Mouse (Mus musculus) kidney, postnatal 0 days (tissue): ENCODE results near the gene Fgf6. TPM values are rescaled to one million over a fixed set of nuclear protein-coding genes. Genes with fewer than 3 reads are reported as not detected.

Source experiments
- ATAC-seq: fragments of 200-750 bp; cut with Nextera tagmentation; replicated peaks from 2 replicates; pipeline ENCODE4 v1.8.0; 2017; ENCODE audit warnings: low read depth, moderate number of reproducible peaks, moderate TSS enrichment, moderate library complexity; ENCODE audit not compliant: low FRiP score
- DNase-seq: peaks from one replicate; pipeline ENCODE4 v3.0.0-alpha.2; 2016; ENCODE audit warnings: low spot score
- H3K27ac ChIP-seq: fragments of 300-500 bp; sonication (generic); 2 replicates; pipeline ENCODE4 v1.5.1; 2014; ENCODE audit warnings: mild to moderate bottlenecking
- H3K27me3 ChIP-seq: fragments of 300-500 bp; sonication (generic); 2 replicates; pipeline ENCODE4 v1.6.1; 2014; ENCODE audit warnings: low read length, mixed read lengths; ENCODE audit not compliant: insufficient read depth
- H3K36me3 ChIP-seq: fragments of 300-500 bp; sonication (generic); 2 replicates; pipeline ENCODE4 v1.6.1; 2014; ENCODE audit warnings: low read length, mixed read lengths; ENCODE audit not compliant: insufficient read depth
- H3K4me1 ChIP-seq: fragments of 300-500 bp; sonication (generic); replicated peaks from 2 replicates; pipeline ENCODE4 v1.6.1; 2014; ENCODE audit warnings: antibody characterized with exemption, low read length, mixed read lengths; ENCODE audit not compliant: insufficient read depth
- H3K4me2 ChIP-seq: fragments of 300-500 bp; sonication (generic); 2 replicates; pipeline ENCODE4 v1.6.1; 2014; ENCODE audit warnings: mild to moderate bottlenecking, low read length, moderate library complexity, mixed read lengths
- H3K4me3 ChIP-seq: fragments of 300-500 bp; sonication (generic); replicated peaks from 2 replicates; pipeline ENCODE4 v1.5.1; 2014; ENCODE audit warnings: low read depth, low read length
- H3K9ac ChIP-seq: fragments of 300-500 bp; sonication (generic); 2 replicates; pipeline ENCODE4 v1.6.1; 2014; ENCODE audit warnings: low read depth, low read length
- H3K9me3 ChIP-seq: fragments of 300-500 bp; sonication (generic); replicated peaks from 2 replicates; pipeline ENCODE4 v1.6.1; 2016; ENCODE audit warnings: low read length, inconsistent platforms, mixed read lengths
- CTCF ChIP-seq: IDR thresholded peaks from 2 replicates; pipeline ENCODE4 v1.5.1; 2016; ENCODE audit warnings: antibody characterized with exemption, low read depth, mild to moderate bottlenecking, moderate library complexity
- WGBS: fragments of 180-500 bp; shearing (Covaris S2); extraction: QIAGEN DNeasy Blood & Tissue Kit; methylation state at CpG from one replicate; pipeline ENCODE4 v1.1.7; 2014; 5-methylcytosine and 5-hydroxymethylcytosine counted together
- polyA plus RNA-seq: library from polyadenylated mRNA; unstranded; fragments of >200 nt; fragmentation: Nextera tagmentation; extraction: Ambion mirVana; gene quantifications from 2 replicates; pipeline ENCODE4 v1.2.1, GENCODE M21; 2015

The Fgf6 gene
- polyA plus RNA-seq, result not detected in 2 replicates

DNA sequence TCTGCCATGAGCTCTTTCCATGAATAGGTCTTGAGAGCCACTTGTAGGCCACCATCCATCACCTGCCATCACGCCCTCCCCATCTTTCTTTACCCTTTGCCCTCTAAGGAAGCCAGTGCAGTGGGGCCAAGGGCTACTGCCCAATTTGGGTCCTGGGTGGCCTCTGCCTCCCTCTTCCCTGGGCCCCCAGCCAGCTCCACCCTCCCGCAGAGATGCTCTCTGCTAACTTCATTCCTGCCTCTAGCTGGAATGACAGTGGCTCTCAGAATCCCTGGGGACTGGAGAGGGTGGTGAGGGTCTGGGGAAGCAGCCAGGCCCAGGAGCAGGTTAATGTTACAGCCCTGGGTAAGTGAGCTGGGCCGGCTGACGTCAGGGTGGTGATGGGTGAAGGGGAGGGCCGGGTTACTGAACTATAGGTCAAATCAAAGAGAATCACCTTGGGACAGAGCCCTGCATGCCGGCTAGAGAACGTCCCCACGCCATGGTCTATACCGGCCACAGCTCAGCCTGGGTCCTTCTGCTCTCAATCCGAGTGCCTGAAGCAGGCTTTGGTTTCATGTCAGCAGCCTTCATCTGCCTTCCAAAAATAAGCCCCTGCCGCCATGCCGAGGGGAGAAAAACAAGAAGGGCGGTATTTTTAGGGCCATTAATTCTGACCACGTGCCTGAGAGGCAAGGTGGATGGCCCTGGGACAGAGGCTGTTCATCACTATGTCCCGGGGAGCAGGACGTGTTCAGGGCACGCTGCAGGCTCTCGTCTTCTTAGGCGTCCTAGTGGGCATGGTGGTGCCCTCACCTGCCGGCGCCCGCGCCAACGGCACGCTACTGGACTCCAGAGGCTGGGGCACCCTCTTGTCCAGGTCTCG lies at the start of gene Fgf6:
TSS of gene Fgf6 (plus strand) at position 681 of the 865 bp plus-strand sequence.
- no peak within 1 kb of the TSS for H3K4me3 ChIP-seq
- H3K9me3 ChIP-seq, result no peaks in the 10 kb centered on the region
- peak within 1 kb of the TSS; percentile 21; the same call in 1 of the 2 replicates for H3K4me2 ChIP-seq
- TF ChIP-seq CTCF, result no peak
- H3K4me1 ChIP-seq, result 0 out of 2 replicates have a peak, but pooled peaks cover 4% of the 10 kb centered on the region
- H3K9ac ChIP-seq, result no peak within 1 kb of the TSS
- H3K27ac ChIP-seq, result no peak within 1 kb of the TSS
- DNase-seq, result peak; percentile 50
- H3K27me3 ChIP-seq, result 0 out of 2 replicates have a peak, but pooled peaks cover 3% of the 10 kb centered on the region
- no peaks in the 10 kb centered on the region for H3K36me3 ChIP-seq
- WGBS, result 44% methylated on average over 26 of the region's 26 CpGs
- ATAC-seq, result peak; percentile 49

DNA sequence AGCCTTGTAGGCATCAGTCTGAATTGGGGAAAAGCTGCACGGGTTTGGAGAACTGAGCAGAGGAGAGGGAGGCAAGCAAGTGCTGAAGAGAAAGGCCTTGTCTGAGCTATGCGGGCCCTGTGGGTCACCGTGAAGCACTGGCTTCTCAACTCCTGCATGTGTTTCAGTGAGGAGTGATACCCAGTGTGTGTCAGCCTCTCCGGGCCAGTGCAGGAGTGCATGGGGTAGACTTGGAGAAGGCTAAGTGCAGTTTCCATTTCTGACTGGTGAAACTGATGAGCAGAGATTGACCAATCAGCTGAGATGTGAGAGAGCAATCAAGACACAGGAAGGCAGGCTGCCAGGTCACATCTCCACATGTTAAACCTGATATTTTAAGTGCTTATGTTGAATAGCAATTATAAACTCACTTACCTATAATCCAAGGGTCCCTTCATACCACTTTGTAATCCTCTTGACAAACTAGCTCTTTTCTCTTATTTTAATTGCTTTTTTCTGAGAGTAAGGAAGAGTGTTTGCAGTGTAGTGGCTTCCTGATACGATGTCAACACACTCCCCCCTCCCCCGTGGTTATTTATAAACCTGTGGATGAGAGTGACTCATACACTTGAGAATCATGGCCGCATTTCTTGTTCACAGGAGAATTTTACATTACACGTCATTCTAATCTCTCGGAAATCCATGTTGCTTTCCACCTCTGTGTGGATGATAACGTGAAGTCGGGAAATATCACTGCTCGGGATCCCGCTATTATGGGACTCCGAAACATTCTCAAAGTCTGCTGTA lies 49.0 kb upstream of the Fgf6 start:
- Histone ChIP-seq H3K4me1 (no peaks in the 10 kb centered on the region), H3K36me3 (peaks cover 8% of the 10 kb centered on the region; the same call in 1 of the 2 replicates), H3K9ac (no peak overlapping the region), H3K4me3 (no peak overlapping the region), H3K27ac (no peak overlapping the region), H3K9me3 (no peaks in the 10 kb centered on the region), H3K4me2 (no peak overlapping the region), H3K27me3 (no peaks in the 10 kb centered on the region)
- DNase-seq, result no peak
- no peak for TF ChIP-seq CTCF
- 84% methylated on average over 14 of the region's 14 CpGs for WGBS
- no peak for ATAC-seq

- no peak for ATAC-seq
These were observed 33.7 kb upstream of the Fgf6 start for GRCm38 (mm10) chr6:126981539-126982234.

DNA sequence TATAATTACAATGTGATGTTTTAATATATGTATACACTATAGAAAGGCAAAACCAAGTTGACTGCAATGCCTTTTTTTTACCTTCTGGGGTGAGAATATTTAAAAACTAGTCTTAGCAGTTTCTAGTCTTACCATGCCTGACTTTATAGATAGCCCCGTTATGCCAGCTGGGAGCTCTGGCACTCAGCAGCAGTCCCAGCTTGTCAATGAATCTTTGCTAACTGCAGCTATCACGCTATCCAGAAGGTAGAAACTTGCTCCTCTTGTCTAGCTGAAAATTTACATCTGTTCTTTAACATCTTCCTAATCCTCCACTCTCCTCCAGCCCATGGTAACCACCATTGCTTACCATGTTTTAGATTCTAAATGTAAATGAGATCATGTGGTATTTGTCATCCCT lies 21.7 kb upstream of the Fgf6 start:
- Histone ChIP-seq H3K4me3 (no peak overlapping the region), H3K36me3 (no peaks in the 10 kb centered on the region), H3K27me3 (no peaks in the 10 kb centered on the region), H3K9ac (no peak overlapping the region), H3K9me3 (no peaks in the 10 kb centered on the region), H3K4me1 (no peaks in the 10 kb centered on the region), H3K4me2 (no peak overlapping the region), H3K27ac (no peak overlapping the region)
- WGBS, result 46% methylated on average over 2 of the region's 2 CpGs
- ATAC-seq, result no peak
- TF ChIP-seq CTCF, result no peak
- no peak for DNase-seq

More at GRCm38 (mm10) chr6:126981539-126982234, 33.7 kb upstream of the Fgf6 start:
- DNase-seq, result peak; percentile 60
- H3K4me2 ChIP-seq, result no peak overlapping the region
- WGBS, result 46% methylated on average over 5 of the region's 5 CpGs
- no peak overlapping the region for H3K4me3 ChIP-seq
- no peaks in the 10 kb centered on the region for H3K27me3 ChIP-seq
- no peaks in the 10 kb centered on the region for H3K4me1 ChIP-seq
- TF ChIP-seq CTCF, result no peak
- H3K27ac ChIP-seq, result no peak overlapping the region
- H3K36me3 ChIP-seq, result no peaks in the 10 kb centered on the region
- no peak overlapping the region for H3K9ac ChIP-seq
- H3K9me3 ChIP-seq, result no peaks in the 10 kb centered on the region

GRCm38 (mm10) chr6:126995494-126995893 lies 19.9 kb upstream of the Fgf6 start:
- no peaks in the 10 kb centered on the region for H3K27me3 ChIP-seq
- ATAC-seq, result no peak
- DNase-seq, result no peak
- no peak overlapping the region for H3K9ac ChIP-seq
- H3K36me3 ChIP-seq, result no peaks in the 10 kb centered on the region
- WGBS, result 73% methylated on average over 3 of the region's 3 CpGs
- H3K27ac ChIP-seq, result no peak overlapping the region
- no peak overlapping the region for H3K4me3 ChIP-seq
- TF ChIP-seq CTCF, result no peak
- no peaks in the 10 kb centered on the region for H3K4me1 ChIP-seq
- no peaks in the 10 kb centered on the region for H3K9me3 ChIP-seq
- H3K4me2 ChIP-seq, result no peak overlapping the region

DNA sequence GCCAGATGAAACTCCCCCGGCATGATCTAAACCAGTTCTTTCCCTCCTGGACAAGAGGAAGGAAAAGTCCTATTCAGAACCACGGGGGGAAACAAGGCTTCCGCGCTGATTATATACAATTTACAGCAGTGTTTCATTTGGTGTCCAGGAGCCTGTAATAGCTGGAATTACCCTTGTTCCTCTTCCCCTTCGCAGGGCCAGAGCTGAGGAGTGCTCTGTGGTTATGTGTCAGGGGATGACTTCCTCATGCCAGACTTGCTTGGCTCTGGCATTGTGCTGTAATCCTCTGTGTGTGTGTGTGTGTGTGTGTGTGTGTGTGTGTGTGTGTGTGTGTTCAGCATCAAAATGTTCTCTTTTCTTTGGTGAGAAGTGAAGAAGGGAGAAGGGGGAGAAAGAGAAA lies 19.0 kb upstream of the Fgf6 start:
- ATAC-seq (no peak), DNase-seq (no peak)
- no peak overlapping the region for H3K4me2 ChIP-seq
- no peak for TF ChIP-seq CTCF
- whole genome bisulfite sequencing, result 75% methylated on average over 5 of the region's 5 CpGs
- no peaks in the 10 kb centered on the region for H3K36me3 ChIP-seq
- no peaks in the 10 kb centered on the region for H3K4me1 ChIP-seq
- H3K27me3 ChIP-seq, result no peaks in the 10 kb centered on the region
- H3K27ac ChIP-seq, result no peak overlapping the region
- no peak overlapping the region for H3K9ac ChIP-seq
- H3K9me3 ChIP-seq, result no peaks in the 10 kb centered on the region
- H3K4me3 ChIP-seq, result no peak overlapping the region
